Mouse (Mus musculus): Measurements from ENCODE around the gene Mt4.

- no peak for TF ChIP-seq EP300 (IDR thresholded peaks at IDR 0.05; ENCODE audit: low read depth)
- TF ChIP-seq CTCF (IDR thresholded peaks at IDR 0.05; ENCODE audit: low read depth) = no peak
These were observed 7.7 kb upstream of the Mt4 start for GRCm38 (mm10) chr8:94129133-94129789.

Data from heart, postnatal 0 days (tissue).